Mouse (Mus musculus) heart, embryonic 14.5 days (tissue): Measurements from ENCODE around the gene Resp18. TPM values are rescaled to one million over a fixed set of nuclear protein-coding genes. Genes with fewer than 3 reads are reported as not detected.
A peak's percentile ranks its signal among the peaks of the same experiment; 100 is the strongest.

Experiments
- ATAC-seq: fragments of 200-750 bp; cut with Nextera tagmentation; 2 replicates; pipeline ENCODE4 v1.8.0; 2017; ENCODE audit warnings: low read depth, moderate TSS enrichment; ENCODE audit not compliant: insufficient number of reproducible peaks, insufficient read depth, low FRiP score
- H3K27ac ChIP-seq, 2 experiments: fragments of 200-500 bp in 1 of 2; fragments of 300-500 bp in 1 of 2; sonication (generic) in 1 of 2; replicated peaks in 1 of 2; 2 replicates each; pipeline ENCODE4 v1.5.1; 2012 to 2014; ENCODE audit warnings: low read depth in 2 of 2, low read length in 2 of 2, control low read depth in 1 of 2, mild to moderate bottlenecking in 1 of 2, mixed read lengths in 1 of 2; ENCODE audit not compliant: control insufficient read depth in 1 of 2, insufficient read depth in 1 of 2
- H3K27me3 ChIP-seq: fragments of 300-500 bp; sonication (generic); 2 replicates; pipeline ENCODE4 v1.6.1; 2014; ENCODE audit warnings: mild to moderate bottlenecking, low read length, control low read depth; ENCODE audit not compliant: control insufficient read depth, insufficient read depth
- H3K36me3 ChIP-seq: fragments of 300-500 bp; sonication (generic); 2 replicates; pipeline ENCODE4 v1.6.1; 2014; ENCODE audit warnings: mild to moderate bottlenecking, control low read depth, low read length, mixed read lengths; ENCODE audit not compliant: control insufficient read depth, insufficient read depth
- H3K4me1 ChIP-seq, 2 experiments: fragments of 200-500 bp in 1 of 2; fragments of 300-500 bp in 1 of 2; sonication (generic) in 1 of 2; 2 replicates each; pipeline ENCODE4 v1.6.1; 2012 to 2014; ENCODE audit warnings: low read length in 2 of 2, control low read depth in 1 of 2, mixed read lengths in 1 of 2; ENCODE audit not compliant: control insufficient read depth in 2 of 2, insufficient read depth in 2 of 2
- H3K4me2 ChIP-seq: fragments of 300-500 bp; sonication (generic); 2 replicates; pipeline ENCODE4 v1.6.1; 2014; ENCODE audit warnings: mild to moderate bottlenecking, low read length
- H3K4me3 ChIP-seq, 2 experiments: fragments of 200-500 bp in 1 of 2; fragments of 300-500 bp in 1 of 2; sonication (generic) in 1 of 2; 2 replicates each; pipeline ENCODE4 v1.5.1; 2012 to 2014; ENCODE audit warnings: low read length in 2 of 2, mild to moderate bottlenecking in 2 of 2, control low read depth in 1 of 2, low read depth in 1 of 2, moderate library complexity in 1 of 2; ENCODE audit not compliant: control insufficient read depth in 1 of 2, insufficient read depth in 1 of 2
- H3K9ac ChIP-seq: fragments of 300-500 bp; sonication (generic); 2 replicates; pipeline ENCODE4 v1.6.1; 2014; ENCODE audit warnings: mild to moderate bottlenecking, low read length
- H3K9me3 ChIP-seq: fragments of 300-500 bp; sonication (generic); 2 replicates; pipeline ENCODE4 v1.6.1; 2016; ENCODE audit warnings: low read length, control low read depth; ENCODE audit not compliant: control insufficient read depth
- WGBS: fragments of 180-500 bp; shearing (Covaris S2); extraction: QIAGEN DNeasy Blood & Tissue Kit; methylation state at CpG from one replicate; pipeline ENCODE4 v1.1.7; 2014; 5-methylcytosine and 5-hydroxymethylcytosine counted together
- polyA plus RNA-seq: library from polyadenylated mRNA; unstranded; fragments of >200 nt; fragmentation: Nextera tagmentation; extraction: Ambion mirVana; gene quantifications from 2 replicates; pipeline ENCODE4 v1.2.1, GENCODE M21; 2014

Resp18 gene
- polyA plus RNA-seq, 1 experiment from 2014 or later = 0.53 TPM

DNA sequence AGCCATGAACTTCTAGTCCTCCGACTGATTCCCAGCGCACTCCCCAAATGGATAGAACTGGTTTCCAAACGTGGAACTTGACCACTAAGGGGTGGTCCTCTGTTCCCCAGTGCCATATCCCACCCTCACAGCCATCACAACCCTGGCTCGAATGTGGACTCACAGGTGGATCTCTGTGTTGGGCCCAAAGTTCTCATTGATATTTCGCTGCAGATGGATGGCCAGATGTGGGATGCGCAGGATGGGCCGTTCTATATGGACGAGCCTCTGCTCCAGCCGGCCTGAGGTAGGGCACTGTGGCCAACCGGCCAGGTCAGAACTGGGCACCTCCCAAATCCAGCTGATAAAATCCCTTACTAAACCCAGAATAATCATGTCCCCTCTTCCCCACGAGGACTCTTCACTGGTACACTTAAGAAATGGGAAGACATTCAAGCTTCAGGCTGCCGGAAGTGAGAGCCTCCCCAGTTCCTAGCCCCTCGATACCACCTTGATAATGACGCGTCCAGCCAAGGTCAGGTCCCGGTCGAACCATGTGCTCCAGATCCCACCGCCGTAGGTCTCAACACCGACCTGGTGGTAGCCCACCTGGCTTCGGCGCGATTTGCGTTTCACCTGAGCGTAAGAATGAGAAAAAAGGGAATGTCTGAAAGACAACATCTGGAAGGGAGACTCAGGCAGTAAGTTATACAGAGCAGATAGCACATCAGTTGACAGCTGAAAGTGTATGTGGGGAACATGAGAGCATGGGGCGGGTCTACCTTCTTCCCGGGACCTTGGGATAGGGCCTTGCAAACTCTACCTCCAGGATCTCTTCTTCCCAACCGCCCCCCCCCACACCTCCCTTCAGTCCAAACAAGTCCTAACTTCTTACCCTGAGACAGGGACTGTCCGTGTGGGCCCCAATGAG lies 37.5 kb upstream of the Resp18 start:
- H3K27ac ChIP-seq = no peak overlapping the region
- peak overlapping the region; percentile 83 for H3K4me2 ChIP-seq
- H3K4me1 ChIP-seq = peaks cover 6% of the 10 kb centered on the region in 2 experiments
- H3K9ac ChIP-seq = peak overlapping the region; percentile 85
- no peaks in the 10 kb centered on the region for H3K27me3 ChIP-seq
- peak overlapping the region; percentile 65 to 80 for H3K4me3 ChIP-seq
- no peaks in the 10 kb centered on the region for H3K9me3 ChIP-seq
- peaks cover 51% of the 10 kb centered on the region for H3K36me3 ChIP-seq
- 80% methylated on average over 29 of the region's 29 CpGs for WGBS
- ATAC-seq = no peak

DNA sequence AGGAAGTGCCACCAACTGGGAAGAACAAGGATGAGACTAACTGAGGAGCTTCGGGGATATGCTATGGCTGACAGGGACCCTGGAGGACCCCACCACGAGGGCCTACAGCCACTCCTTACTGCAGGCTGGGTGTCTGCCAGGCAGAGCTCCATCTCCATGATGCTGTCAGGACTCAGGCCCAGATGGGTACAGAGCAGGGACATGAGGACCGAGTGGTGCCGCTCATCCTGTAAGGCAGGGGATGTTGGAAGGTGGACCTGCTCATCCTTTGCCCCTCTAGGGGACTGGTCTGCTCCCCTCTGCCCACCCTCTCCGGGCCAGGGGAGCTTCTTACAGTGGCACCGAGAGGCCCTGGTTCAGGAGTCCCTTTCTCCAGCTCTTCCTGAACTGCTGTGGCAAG lies 36.8 kb upstream of the Resp18 start:
- 89% methylated on average over 6 of the region's 6 CpGs for WGBS
- Histone ChIP-seq H3K4me3 (no peak overlapping the region), H3K27me3 (no peaks in the 10 kb centered on the region), H3K9me3 (no peaks in the 10 kb centered on the region), H3K9ac (no peak overlapping the region), H3K4me1 (peaks cover 6% of the 10 kb centered on the region in 2 experiments), H3K27ac (no peak overlapping the region), H3K36me3 (peaks cover 58% of the 10 kb centered on the region), H3K4me2 (no peak overlapping the region)
- ATAC-seq = no peak

DNA sequence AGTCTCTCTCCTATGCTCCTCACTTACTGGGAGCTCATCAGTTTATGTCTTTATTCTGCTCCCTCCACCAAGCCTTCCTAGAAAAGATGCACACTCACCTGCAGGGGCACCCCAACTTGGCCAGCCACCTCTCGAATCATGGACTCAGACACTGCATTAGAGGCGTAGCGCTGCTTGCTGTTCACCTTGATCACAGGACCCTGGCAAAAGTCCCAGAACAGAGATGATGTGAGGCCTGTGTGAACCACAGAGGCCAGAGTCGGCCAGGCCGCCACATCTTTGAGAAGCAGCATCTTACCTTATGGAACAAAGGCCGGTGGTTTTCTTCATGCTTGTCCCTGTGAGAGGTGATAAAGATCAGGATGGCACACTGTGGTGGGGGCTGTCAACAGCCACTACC lies 33.5 kb upstream of the Resp18 start:
- H3K9ac ChIP-seq = no peak overlapping the region
- H3K9me3 ChIP-seq = no peaks in the 10 kb centered on the region
- no peaks in the 10 kb centered on the region for H3K27me3 ChIP-seq
- H3K4me3 ChIP-seq = no peak overlapping the region
- no peak for ATAC-seq
- 94% methylated on average over 6 of the region's 6 CpGs for WGBS
- peaks cover 6% of the 10 kb centered on the region in 2 experiments for H3K4me1 ChIP-seq
- no peak overlapping the region for H3K27ac ChIP-seq
- H3K4me2 ChIP-seq = no peak overlapping the region
- H3K36me3 ChIP-seq = peaks cover 90% of the 10 kb centered on the region

DNA sequence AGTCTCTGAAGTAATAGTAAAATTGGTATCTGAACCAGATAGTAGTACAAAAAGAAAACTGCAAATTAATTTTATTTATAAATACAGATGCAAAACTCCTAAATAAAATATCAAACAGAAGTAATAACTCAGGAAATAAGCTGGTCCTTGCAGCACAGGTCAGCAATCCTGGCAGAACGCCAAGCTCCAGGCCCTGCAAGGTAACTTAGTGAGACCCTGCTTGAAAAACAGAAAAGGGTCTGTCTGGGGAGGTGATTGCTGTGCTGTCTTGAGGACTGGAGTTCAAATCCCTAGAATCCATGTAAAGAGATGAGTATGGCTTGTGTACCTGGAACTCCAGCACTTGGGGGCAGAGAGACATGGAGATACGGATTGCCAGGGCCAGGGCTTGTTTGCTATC lies 26.4 kb upstream of the Resp18 start:
- no peaks in the 10 kb centered on the region for H3K27me3 ChIP-seq
- H3K36me3 ChIP-seq = peaks cover 30% of the 10 kb centered on the region
- no peak overlapping the region for H3K4me2 ChIP-seq
- H3K9ac ChIP-seq = no peak overlapping the region
- no peak overlapping the region for H3K4me3 ChIP-seq
- H3K27ac ChIP-seq = no peak overlapping the region
- 62% methylated on average over 2 of the region's 2 CpGs for WGBS
- no peaks in the 10 kb centered on the region for H3K9me3 ChIP-seq
- no peak for ATAC-seq
- H3K4me1 ChIP-seq = no peaks in the 10 kb centered on the region

DNA sequence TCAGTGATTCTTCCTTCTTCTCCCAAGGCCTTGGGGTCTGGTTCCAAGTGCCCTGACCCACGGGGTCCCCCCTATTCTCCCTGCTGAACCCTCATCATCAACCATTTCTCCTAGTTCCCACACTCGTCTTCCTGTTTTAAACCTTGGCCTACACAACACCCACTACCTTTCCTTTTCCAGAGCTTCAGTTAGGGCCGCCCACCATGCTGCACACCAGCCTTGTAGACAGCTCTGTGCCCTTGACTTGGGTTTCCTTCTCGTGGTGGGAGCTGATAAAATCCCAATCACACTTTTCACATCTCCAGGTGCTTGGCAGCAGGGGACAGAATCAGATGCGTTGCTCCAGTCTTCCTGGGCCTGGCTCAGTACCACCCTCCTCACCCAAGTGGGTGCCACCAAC lies 16.1 kb upstream of the Resp18 start:
- Histone ChIP-seq H3K9me3 (no peaks in the 10 kb centered on the region), H3K27ac (no peak overlapping the region), H3K9ac (no peak overlapping the region), H3K27me3 (no peaks in the 10 kb centered on the region), H3K36me3 (no peaks in the 10 kb centered on the region), H3K4me3 (no peak overlapping the region), H3K4me1 (peaks cover 16% of the 10 kb centered on the region in 2 experiments), H3K4me2 (no peak overlapping the region)
- no peak for ATAC-seq
- WGBS = 70% methylated on average over 5 of the region's 5 CpGs

DNA sequence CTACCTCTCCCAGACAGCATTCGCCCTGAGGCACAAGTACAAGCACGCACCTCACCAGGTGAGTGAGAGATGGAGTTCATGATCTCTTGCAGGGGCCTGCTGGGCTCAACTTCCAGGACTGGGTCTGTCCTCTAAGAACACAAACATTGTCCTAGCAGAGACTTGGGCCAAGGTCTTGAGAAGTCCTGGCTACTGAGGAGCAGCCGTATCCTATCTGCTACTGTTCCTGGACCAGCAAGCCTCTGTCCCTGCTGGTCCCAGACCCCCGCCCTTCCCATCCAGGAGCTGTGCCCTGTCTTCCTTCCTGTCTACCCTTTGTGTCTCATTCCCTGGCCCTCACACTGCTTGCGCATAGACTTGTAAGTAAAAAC lies 15.1 kb upstream of the Resp18 start:
- Histone ChIP-seq H3K27me3 (no peaks in the 10 kb centered on the region), H3K36me3 (no peaks in the 10 kb centered on the region), H3K9ac (peak overlapping the region; percentile 16; the same call in 1 of the 2 replicates), H3K9me3 (no peaks in the 10 kb centered on the region), H3K4me3 (no peak overlapping the region), H3K4me1 (peaks cover 14 to 16% of the 10 kb centered on the region in 2 experiments), H3K4me2 (0 out of 2 replicates have a peak overlapping the region, but pooled peaks have one; percentile 15), H3K27ac (peak overlapping the region; percentile 51 to 73)
- no peak for ATAC-seq
- 59% methylated on average over 5 of the region's 5 CpGs for WGBS

DNA sequence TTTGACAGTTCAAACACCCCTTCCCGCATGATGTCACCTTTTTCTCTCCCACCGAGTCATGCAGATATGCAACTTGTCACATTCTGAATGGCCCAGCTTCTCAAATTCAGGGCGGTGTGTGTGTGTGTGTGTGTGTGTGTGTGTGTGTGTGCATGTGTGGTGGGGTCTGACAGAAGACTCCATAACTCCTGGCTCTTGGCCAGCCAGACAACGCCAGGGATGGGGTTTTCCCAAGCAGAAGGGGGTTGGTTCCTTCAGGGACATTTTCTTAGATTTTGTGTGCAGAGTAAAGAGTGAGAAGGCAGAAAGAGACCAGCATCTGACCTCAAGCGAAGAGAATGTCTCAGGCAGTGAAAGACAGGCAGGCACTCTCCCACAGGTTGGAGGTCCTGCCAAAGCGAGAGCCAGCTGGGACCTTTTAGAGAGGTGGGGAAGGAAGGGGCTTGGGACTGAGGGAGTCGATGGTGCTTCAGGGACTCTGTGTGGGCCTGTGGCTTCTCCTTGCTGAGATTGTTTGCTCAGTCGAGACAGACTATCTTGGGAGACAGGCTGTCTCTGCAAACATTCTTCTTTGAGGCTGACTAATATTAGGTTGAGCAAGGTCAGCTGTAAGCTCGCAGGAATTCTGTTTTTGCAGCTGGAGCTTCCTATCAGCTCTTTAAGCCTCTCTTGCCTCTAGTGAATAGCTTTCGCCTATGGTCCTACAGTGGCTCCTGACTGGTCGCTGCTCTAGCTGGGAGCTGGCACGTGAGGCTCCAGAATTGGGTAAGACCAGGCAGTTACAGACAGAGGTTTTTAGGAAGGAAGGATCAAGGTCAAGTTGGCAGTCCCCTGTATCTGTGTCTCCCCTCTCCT lies 14.5 kb upstream of the Resp18 start:
- Histone ChIP-seq H3K36me3 (no peaks in the 10 kb centered on the region), H3K4me1 (peaks cover 14 to 16% of the 10 kb centered on the region in 2 experiments), H3K27ac (peak overlapping the region; percentile 51 to 73), H3K4me3 (no peak overlapping the region), H3K4me2 (peak overlapping the region; percentile 15; the same call in 1 of the 2 replicates), H3K27me3 (no peaks in the 10 kb centered on the region; the same call in 1 of the 2 replicates), H3K9me3 (no peaks in the 10 kb centered on the region), H3K9ac (no peak overlapping the region; the same call in 1 of the 2 replicates)
- 0 out of 2 replicates have a peak, but pooled peaks have one; percentile 16 for ATAC-seq
- WGBS = 21% methylated on average over 12 of the region's 12 CpGs
